Mouse (Mus musculus) neutrophil, adult 5-6 weeks (primary cell): Measurements from ENCODE around the gene Nup133. TPM values are rescaled to one million over a fixed set of nuclear protein-coding genes. Genes with fewer than 3 reads are reported as not detected.

Experiments used
- ATAC-seq: fragments of 151-379, 151-347 bp; 2 replicates; pipeline ENCODE4 v1.8.0; 2017; ENCODE audit warnings: mild to moderate bottlenecking, moderate TSS enrichment; ENCODE audit not compliant: insufficient number of reproducible peaks, poor library complexity, low FRiP score, severe bottlenecking; ENCODE audit errors: extremely low read depth
- total RNA-seq: library from RNA; stranded (forward); fragments of 200-1000 nt; gene quantifications from 2 replicates; pipeline ENCODE4 v1.2.3, GENCODE M21; 2017

Nup133 gene
- total RNA-seq, 1 experiment from 2014 or later, result 9.1 TPM

DNA sequence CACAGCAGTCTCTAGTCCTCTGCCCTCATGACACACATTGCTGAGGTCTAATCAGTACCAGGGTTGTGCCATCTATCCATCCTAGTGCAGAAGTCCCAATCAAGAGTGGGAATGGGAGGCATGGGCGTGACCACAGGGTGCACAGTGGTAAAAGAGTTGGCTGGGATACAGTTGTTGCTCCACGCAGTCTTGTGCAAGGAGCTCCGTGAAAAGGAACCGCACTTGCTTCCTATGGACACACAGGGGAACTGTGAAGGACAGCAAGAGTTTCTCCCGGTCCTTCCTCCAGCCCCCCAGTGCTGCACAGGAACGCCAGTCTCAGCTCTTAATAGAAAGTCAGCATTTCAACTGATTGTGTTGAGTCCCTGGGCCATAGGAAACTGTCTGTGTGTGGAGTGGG, 10.4 kb upstream of the Nup133 start:
- ATAC-seq, result no peak

DNA sequence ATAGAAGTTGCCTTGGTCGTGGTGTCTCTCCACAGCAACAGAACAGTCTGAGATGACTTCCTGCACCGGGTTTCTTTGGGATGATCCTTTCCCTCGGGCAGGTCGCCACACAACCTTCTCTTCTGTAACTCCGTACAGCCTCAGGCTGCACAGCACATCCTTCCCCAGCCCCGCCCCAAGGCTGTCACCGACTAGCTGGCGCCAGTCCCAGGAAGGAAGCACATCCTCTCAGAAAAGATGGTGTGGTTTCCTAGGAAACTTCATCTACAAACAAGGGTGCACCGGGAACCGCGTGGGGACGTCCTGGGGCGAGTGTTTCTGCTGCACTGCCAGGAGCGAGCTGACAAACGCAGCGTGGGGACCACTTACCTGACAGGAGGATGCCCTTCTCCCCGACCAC, 9.1 kb upstream of the Nup133 start:
- no peak for ATAC-seq

DNA sequence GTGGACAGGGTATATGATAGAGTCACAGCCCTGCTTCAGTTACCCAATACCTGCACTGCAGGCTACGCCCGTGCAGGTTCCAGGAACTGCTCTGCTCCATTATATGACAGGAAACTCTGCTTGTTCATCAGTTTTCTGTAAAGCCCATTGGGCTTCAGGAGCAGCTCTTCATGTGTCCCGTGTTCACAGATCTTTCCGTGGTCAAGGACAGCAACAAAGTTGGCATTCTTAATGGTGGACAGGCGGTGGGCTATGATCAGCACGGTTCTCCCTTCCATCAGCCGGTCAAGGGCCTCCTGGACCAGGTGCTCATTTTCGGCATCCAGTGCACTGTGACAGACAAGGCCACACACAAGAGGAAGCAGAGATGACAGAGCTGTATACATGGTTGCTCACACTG, 5.2 kb upstream of the Nup133 start:
- no peak for ATAC-seq

DNA sequence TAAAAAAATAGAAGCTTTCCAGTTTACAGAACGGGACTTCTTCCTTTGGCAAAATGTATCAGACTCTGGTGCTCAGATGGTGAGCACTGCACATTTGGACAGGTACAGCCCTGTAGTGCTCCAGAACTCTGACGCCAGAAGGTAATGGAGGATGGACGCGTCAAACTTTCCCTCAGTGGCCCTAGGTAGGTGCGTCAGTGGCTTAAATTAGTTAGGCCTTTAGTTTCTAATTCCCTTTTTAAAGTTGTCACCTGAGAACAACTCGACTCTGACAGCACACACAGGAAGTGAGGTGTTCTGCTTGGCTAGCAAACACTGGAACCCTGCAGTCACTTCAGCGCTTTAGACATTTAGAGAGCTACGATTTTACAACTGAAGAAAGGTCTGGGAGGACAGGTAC, 4.6 kb upstream of the Nup133 start:
- ATAC-seq, result peak; percentile 36; the same call in 1 of the 2 replicates

DNA sequence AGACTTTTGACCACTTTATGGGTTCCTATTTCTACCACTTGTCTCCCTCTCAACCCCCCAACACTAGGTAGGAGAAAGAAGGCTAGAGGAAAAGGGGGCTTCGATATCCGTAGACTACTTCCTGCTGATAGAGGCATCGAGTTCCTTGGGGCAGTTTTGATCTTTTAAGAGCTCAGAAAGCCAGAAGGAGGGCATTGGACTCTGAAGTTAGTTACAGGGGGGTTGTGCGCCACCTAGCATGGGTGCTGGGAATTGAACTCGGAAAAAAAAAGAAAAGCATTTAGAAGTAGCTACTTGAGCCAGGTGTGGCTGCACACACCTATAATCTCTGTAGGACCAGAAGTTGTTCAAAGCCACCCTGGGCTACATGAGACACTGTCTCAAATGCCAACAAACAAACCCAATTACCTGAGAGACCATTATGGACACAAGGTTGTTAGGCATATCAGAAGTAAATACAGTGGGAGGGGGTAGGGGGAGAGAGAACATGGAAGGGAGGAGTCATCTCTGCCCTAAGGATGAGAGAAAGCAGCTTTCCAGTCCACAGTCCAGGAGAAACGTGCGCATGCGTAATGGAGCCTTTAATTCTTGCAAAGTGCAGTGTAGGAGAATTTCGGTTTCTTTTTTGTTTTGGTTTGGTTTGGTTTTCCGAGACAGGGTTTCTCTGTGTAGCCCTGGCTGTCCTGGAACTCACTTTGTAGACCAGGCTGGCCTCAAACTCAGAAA, 1.2 kb upstream of the Nup133 start:
- peak; percentile 36; the same call in 1 of the 2 replicates for ATAC-seq

DNA sequence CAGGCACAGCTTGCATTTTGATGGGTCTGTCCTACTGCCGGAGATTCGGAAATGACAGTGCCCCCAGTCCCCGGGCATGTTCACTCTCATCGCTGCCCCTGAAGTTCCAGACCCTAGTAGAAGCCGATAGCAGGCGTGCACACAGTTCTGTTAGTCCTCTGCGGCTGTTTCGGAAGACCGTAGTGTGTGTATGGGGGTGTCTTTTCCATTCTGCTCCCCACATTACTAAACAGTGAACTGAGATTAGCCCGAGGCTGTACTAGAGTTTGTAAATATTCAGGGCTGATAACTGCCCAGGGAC, 571 bp upstream of the Nup133 start:
- ATAC-seq, result no peak

DNA sequence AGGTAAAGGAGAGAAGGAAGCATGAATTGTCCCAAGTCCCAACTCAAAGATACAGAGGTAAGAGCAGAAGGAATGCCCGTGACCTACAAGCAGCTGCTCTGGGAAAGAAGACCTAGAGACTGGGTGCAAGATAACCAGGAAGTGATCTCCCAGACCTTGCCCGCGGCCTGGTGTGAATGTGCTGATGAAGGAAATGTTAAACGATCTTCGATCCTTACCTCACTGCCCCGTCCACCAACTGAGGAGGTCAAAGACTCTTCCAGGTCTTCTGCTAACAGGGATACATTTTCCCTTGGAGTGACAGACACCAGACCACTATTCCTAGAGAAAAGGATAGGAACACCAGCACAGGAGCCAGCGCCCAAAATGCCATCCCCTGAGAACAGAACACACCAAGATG, 20.0 kb downstream of the Nup133 start:
- no peak for ATAC-seq

DNA sequence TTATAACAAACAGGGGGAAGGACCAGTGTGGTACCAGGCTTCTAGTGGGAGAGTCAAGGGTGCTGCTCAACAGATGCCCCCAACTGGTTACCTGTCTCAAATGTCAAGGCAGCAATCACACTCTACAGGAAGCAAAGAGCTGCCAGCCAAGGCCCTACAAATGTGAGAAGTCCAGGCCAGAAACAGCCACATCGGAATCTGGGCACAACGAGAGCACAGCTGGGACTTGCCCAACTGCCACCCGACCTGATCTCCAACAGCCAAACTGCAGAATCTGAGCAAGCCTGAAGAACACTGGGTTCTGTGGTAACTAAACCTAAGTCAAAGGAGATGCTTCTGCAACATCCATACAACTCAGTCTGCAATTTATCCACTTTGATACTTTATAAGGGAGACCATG, 23.4 kb downstream of the Nup133 start:
- no peak for ATAC-seq

DNA sequence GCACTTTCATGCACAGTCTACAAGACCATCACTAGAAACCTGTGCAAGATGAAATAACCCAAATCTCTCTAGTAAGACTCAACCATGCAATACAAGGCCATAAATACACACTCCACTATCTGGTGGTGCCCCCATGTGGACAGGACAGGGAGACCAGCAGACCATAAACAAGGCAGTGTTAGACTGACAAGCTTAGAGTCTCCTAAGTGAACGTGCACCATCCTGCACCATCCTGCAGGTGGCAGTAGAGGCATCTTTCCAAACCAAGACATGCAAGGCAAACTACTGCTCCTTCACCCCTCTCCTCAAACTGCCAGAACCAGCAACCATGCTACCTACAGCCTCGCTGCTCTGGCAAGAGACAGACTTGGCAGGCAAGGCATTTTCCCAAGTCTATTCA, 24.3 kb downstream of the Nup133 start:
- peak; percentile 87 for ATAC-seq

DNA sequence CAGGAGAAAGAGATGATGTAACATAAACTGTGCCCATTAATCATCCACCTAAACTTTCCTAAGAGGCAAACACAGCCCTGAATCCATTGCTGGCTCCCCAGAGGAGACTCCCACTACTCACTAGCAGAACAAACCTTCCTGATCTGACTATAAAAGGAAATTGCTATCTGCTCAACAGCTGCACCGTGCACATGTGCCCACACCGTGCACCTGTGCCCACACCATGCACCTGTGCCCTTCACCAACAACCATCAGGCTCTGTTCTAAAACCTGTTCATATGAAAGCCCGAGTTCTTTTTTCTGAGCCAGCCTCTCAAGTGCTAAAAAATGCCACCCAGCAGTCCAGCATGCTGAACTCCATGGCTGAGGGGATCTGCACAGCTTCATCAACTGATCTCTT, 34.4 kb downstream of the Nup133 start:
- no peak for ATAC-seq

DNA sequence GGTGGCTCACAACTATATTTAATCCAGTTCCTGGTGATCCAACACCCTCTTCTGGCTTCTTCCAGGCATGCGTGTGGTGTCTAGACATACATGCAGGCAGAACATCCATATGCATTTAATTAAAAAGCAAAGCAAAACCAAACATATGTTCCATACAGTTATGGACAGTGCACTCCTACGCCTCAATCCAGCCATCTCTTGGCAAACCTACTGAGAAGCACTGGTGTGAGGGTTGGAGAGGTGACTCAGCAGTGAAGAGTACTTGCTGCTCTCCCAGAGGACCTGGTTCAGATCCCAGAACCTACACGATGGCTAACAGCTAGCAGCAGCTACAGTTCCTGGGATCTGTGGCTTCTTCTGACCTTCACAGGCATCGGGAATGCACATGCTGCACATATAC, 36.8 kb downstream of the Nup133 start:
- no peak for ATAC-seq

DNA sequence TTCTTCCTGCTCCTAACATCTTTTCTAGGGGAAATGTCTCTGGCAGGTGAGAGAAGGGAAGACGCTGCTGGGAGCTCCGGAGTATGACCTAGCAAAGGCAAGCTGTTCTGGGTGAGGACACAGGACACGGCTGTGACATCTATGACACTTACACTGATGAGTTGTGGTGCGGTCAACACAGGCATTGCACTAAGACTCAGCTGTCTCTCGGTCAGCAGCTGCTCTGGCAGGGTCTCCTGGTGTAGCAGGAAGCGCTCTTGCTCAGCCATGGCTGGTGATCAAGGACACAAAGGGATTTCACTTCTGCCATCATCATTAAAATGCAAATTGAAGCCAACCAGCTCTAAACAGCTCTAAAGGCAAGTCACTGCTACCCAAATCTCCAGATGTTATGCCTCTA, 41.5 kb downstream of the Nup133 start:
- no peak for ATAC-seq

DNA sequence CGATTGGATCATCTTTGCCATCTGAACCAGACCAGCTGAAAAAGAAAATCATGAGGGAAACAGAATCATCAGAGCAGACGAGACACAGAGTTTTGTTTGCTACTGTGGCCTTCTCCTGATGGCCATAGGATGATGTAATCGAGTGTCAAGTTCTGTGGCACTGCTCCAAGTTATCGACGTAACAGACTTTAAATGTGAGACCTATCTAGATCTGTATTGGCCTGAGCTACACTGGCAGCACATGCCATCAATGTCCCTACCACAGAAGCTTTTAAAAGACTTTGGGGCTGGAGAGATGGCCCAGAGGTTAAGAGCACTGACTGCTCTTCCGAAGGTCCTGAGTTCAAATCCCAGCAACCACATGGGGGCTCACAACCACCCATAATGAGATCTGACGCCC, 46.4 kb downstream of the Nup133 start:
- ATAC-seq, result no peak

DNA sequence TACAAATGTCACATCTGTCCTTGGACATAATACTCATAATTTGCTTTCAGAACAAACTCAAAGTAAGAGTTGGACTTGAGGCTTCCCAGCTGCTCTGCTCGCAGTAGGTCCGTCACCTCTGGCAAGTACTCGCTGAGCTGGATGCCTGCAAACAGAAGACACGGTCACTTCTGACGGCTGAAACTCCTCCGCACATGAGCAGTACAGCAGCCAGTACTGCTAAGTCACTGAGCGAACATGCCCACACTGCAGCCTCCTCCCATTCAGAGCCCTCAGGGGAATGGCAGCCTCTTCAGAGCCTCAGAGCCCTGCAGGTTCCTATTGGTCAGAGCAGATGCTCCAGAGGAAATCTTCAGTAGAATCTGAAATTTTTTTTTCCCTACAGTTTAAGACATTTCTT, 49.7 kb downstream of the Nup133 start:
- ATAC-seq, result no peak

DNA sequence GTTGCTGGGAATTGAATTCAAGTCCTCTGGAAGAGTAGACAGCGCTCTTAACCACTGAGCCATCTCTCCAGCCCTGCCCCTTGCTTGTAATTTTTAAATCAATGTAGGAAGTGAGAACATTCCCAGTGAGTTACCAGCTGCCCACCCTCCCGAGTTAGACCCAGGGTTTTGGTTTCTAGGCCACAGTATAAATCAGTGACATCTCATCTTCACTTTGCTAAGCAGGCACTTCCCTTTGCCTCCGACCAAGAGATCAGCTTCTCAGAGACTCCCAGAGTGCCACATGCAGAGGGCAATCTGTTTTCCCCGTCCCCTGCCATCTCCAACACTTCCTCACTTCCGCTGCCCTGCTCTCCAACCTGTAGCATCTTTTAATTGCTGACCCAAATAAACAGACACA, 50.5 kb downstream of the Nup133 start:
- ATAC-seq, result no peak

DNA sequence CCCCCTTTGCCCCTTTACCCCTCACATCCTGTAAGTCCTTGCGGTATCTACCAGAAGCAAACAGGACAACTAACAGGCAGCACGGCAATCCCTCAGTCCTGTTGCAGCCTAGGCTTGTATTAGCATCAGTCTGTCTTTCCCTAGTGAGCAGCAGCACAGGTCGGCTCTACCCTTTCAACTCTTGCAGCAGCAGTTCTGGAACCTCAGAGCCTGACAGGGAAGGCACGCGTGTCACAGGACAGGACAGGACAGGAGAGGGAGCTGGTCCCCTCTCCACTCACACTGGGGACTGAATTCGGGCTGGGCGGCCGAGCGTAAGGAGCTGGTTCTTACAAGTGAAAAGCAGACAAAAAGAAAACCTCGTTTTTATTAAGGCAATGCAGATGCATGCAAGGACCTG, 52.3 kb downstream of the Nup133 start:
- ATAC-seq, result no peak

DNA sequence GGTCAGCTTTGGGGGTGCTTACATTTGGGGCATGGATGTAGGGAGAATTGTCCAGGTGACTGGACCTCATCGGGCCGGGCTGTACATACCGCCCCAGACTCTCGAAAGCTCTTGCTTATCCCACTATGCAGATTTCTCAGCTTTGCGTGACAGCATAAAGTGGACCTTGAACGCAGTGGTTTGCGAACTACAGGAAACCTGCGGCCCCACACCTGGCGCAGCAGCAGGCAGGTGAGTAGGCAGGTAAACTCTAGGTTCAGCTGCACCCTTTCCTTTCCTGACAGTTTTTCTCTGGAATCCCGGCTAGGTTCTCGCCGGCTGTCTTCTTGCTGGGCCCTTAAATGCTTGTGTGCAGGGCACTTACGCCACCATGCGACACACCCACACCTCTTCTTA, 52.7 kb downstream of the Nup133 start:
- no peak for ATAC-seq

DNA sequence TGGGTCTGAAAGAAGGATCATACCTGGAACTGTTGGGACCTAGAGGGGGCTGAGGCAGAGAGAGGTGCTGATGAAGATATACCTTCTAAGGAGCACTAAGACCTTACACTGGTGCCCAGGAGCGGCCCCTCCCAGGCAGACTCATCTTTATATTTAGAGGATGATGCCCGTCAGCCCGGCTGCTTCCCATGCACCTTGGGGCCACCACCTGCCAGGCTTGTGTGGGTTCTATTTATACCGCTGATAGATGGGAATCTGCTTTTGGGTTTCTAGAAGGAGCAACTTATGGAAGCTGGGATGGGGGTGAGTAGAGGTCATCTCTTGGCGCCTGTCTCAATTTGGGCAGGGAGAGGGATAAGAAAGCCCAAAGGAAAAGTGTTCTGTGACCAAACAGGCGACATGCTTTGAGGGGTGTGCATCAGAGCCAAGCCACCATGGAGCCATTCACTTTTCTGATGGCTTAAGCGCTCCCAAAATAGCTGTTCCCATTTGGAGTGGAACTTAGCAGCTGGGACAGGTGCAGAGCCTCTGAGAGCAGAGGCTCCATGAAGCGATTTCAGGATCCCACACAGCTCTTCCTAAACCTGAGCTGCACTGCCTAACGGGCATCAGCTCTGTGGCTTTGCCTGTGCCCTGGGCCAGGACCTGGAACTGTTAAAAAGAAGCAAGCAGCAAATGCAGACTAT, 53.2 kb downstream of the Nup133 start:
- ATAC-seq, result no peak

DNA sequence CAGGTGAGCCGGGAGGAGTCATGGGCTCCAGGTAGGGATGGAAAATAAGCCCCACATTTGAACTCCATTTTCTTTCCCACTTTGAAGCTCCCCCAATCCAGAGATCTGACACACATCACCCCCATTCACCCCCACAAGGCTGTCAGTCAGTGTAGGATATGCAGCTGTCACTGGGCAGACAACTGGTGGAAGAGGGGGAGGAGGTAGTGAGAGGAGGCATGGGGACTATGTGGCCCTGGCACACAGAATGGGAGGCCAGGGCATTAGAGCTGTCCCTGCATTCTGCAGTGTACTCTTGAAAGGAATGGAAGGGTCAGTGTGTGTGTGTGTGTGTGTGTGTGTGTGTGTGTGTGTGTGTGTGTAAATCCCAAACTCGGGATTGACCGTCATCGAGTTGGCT, 53.8 kb downstream of the Nup133 start:
- no peak for ATAC-seq

DNA sequence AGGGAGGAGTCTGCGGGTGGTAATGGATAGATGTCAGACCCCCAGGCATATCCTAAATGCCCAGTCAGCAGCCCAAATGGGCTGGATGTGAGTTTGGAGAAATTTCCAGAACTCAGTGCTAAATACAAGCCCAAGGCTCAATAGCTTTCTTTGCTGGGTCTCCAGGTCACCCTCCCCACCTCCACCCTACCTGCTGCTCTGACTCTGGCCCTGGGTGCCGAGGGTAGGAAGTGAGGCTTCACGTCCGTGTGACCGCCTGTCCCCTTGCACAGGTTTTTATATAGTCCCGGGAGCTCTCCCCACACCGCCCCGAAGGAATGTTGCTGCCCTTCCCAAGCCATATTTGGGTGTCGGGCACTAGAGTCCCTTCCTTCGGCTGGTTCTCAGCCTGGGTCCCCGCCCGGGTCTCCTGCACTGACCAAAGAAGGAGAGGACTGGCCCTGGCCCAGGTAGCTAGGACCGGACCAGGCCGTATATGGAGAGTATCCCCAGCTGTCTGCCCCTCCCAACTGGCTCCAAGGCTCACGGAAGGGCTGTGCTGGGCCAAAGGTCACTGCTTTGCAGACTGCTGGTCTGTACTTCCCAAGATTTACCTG, 54.5 kb downstream of the Nup133 start, which contains the start of gene Acta1:
Acta1 (minus strand) TSS at position 250 of the 596 bp plus-strand sequence.
- ATAC-seq, result no peak
